Mouse (Mus musculus) kidney, adult 18-20 months (tissue): Measurements from ENCODE around the gene Ano7.
A peak's percentile ranks its signal among the peaks of the same experiment; 100 is the strongest.
"Not testable (repeated sequence)": the region's sequence is repeated elsewhere in the genome, so short reads cannot be mapped to it uniquely, and the experiment has no call there.

Experiments used
- DNase-seq: peaks from one replicate; pipeline ENCODE4 v3.0.0; 2021

Ano7 gene

DNA sequence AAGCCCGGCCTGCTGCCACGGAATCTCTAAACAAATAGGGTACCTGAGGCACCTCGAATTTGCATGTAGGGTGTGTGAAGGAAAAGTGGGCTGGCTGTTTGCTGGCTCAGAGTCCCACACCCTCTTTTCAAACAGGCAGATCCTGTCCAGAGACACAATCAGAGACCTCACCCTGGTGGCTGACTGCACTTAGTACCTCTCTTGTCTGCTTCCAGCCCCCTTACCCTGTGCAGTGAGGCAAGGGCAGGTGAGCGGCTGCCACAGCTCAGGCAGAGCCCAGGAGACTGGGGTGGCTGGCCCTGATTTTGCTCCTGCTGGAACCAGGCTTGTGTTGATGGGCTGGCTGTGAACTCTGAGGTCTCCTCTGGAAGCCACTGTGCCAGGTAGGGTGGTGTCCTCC, at the start of gene Ano7:
Ano7 (plus strand) TSS at position 266 of the 400 bp plus-strand sequence.
- DNase-seq: no peak

DNA sequence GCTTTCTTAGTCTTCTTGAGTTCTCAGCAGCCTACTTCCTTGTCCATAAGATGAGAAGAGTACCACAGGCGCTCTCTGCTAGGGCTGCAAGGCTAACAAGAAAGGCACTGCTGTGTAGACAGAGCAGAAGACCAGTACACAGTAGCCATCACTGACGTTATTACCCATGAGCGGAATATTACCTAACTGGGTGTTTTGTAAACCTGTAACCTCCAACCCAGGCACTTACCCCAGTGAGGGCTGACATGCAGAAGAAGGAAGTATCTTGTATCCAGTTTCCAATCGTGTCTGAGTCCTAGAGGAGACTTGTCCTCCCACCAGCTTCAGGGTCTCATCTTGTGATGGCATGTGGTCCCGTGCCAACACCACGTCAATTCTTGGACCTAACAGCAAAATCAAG, 49.8 kb upstream of the Ano7 start:
- DNase-seq: no peak

DNA sequence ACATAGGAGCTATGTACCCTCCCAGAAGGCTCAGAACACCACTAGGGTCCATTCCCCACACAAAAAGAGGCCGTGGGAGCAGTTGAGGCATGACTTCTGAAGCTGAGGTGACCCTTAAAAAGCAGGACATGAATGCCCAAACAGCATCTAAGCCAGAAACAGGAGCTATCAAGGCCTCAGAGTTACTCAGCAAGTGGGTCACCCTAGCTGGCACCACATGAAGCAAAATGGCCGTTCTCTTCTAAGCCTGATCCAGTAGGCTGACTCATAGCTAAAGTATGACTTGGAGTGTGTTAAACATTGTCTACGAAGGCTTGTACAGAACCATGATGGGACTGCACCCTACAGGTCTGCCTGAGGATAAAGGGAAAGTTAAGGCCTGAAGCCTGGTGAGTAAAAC, 47.3 kb upstream of the Ano7 start:
- no peak for DNase-seq

DNA sequence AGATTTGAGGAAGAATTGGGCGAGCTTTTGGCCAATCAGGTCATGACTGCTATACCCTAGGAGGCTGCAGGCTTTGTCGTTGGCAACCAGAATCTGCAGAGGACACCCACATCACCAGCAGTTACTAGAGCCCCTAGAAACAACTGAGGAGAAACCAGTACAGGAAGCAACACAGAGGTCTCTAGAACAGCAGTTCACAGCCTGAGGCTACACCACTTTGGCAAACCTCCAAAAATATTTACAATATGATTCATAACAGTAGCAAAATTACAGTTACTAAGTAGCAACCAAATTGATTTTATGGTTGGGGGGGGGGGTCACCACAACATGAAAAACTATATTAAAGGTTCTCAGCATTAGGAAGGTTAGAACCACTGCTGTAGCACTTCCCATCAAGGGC, 39.1 kb upstream of the Ano7 start:
- no peak for DNase-seq

DNA sequence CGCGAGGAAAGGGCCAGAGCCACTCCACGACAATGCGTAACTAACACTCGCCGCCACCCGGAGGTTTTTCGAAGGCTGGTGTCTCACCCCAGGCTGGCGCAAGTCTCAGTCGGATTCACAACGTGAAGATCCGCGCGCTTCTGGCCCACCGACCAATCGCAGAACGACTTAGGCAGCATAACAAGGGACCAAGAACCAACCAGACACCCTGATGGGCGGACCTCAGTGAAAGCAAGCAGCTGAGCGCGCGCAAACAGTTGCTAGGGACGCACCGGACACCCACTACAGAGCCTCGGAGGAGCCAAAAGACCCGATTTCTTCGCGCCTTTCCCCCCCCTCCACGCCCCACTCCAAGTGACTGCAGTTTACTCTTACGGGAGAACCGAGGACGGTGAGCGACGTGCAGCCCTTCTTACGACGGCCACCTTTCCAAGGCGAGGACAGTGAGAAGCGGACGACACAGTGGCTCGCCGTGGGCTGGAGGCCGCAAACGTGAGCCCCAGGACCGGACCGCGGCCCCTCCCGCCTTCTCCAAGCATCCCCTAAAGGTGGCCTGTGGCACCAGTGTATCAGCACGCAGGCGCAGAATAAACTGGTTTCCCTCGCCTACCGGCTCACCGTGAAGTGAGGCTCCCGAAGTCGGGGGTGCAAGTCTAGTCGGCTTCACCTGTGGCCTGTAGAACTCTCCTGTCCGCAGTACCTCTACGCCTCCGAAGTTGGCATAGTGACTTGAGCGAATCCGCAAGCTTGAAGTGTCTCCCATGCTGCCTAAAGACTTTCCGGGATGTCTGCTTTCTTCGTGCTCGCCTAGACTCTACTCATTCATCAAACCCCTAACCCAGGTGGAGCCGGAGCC, 30.9 kb upstream of the Ano7 start, which contains the start of the genes Ppp1r7 and Pask:
Ppp1r7 (plus strand) TSS at position 207 of the 856 bp plus-strand sequence.
Pask (minus strand) TSS at position 835 of the 856 bp plus-strand sequence.
- peak; percentile 91 for DNase-seq

DNA sequence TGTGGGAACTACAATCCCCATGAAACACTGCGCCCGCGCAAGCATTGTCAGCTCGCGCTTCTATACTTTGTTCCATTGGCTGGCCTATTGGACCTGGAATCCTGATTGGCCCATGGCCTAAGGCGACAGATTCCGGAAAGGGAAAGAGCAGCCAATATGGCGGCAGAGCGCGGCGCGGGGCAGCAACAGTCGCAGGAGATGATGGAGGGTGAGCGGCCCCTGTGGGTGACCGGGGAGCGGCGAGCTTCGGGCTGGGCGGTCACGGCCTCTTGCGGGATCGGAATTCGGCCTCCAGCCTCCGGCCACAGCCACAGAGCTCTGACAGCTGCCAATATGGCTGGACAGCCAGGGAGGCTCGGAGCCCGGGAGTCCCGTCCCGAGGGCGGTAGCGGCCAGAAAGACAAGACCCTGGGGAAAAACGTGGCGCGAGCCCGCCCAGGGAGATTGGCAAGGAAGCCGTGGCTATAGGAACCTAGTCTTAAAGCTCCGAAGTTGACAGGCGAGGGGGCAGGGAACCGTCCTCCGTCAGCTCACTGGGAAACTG, 30.2 kb upstream of the Ano7 start:
- DNase-seq: peak; percentile 93

DNA sequence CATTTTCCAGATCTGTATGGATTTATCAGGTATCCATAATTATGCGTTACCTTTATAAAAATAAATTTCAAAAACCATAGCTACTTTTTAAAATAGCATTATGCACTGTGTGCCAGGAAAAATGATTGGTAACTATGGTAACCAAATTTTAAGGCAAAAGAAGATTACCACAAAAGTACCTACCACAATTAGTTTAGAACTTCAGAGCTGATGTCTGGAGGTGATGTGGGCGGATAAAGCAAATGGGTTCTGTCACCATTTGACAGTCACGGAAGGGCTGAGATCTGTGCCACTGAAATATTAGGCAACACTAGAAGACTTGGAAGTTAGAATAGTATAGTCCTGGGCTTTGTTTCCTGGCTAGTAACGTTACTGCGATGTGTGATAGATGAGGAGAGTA, 26.6 kb upstream of the Ano7 start:
- no peak for DNase-seq

DNA sequence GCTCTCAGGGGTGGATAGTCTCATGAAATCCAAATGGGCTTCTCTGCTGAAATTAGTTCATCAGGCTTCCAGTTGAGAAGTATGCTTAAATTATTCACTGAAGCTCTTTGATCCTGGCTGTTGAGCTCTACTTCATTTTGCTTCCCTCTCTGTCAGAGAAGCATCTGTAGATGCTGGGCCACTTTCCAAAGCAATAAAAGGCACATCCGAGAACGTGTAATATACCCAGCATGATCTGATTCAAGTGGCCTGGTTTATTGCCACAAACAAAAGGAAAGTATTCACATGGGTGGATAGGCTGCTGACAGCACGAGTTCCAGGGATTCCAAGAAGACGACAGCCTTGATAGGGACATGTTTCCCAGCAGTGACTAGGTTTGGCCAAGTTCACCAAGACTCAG, 24.0 kb upstream of the Ano7 start:
- no peak for DNase-seq

DNA sequence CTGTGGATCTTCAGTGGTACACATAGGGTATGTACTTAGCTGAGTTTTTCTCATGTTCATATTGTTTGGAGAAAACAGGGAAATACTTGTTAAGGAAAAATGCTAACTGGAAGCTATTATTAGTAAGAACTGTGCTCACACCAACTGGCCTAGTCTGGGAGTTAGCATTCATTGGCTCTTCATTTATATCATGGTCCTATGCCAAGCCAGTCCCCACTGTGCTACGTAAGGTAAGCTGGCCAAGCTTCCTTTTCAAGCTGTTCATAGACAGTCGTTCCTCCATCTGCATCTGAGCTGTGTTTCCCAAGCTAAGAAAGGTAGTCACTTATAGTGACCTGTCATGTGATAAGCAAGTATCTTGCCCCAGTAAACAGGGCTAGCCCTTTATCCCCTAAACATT, 21.0 kb upstream of the Ano7 start:
- no peak for DNase-seq

DNA sequence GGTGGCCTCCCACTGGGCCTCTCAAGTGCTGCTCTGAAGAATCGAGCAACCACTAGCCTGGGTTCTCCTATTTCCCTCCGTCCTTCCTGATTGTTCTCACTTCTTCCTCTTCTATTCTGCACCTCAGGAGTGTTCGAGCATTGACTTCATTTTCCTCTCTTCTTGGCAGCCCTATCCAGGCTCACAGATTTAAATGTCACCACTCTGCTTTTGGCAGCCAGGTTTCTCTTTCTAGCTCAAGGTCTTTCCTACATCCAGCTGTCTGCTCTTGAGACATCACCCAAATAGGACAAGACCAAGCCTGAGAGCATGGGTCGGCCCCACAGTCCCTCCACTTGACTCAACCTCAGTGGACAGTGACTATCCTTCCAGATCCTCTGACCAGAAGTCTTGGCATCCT, 11.1 kb upstream of the Ano7 start:
- no peak for DNase-seq

DNA sequence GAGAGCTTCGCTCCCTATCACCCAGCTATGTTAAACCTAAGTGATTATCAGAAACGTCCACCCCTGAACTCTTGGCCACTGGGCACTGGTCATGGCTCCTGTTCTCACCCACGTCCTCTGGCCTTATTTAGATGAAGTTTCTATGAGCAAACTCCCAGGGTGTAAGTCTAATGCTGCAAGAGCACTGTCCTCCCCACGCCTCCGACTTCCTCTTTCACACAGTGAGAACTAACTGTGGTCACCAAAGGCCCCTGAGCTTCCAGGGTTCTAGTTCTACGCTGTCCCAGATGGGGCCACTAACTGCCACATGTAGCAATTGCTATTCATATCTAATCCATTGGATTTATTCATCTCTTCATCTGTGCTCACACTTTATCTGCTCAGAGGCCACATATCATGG, 8.1 kb upstream of the Ano7 start:
- no peak for DNase-seq

DNA sequence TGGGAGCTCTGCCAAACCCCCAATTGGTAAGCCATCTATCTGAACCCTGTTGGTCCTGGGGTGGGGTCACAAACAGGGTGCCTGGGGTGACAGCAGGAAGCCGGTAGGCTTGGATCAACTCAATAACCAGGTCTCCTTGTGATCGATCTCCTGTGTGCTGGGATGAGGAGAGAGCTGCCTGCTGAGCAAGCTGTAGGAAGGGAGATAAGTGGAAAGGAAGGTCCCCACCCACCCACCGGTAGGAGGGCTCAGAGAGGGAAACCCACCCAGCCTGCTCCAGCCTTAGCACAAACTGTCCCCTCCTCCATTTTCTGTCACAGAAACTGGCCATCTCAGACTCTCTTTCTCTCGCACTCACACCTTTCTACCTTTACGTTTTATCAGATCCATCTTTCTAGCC, 3.6 kb downstream of the Ano7 start:
- DNase-seq: no peak

DNA sequence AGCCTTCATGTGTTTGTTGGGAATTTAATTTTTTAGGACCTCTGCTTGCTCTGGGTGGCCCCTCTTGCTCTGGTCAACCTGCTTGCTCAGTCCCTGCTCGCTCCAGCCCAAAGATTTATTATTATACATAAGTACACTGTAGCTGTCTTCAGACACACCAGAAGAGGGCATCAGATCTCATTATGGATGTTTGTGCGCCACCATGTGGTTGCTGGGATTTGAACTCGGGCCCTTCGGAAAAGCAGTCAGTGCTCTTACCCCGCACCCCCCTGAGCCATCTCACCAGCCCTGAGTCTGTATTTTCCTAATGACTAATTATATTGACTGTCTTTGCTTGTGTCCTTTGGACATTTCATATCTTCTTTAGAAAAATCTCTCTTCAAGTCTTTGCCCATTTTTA, 5.4 kb downstream of the Ano7 start:
- DNase-seq: no peak

DNA sequence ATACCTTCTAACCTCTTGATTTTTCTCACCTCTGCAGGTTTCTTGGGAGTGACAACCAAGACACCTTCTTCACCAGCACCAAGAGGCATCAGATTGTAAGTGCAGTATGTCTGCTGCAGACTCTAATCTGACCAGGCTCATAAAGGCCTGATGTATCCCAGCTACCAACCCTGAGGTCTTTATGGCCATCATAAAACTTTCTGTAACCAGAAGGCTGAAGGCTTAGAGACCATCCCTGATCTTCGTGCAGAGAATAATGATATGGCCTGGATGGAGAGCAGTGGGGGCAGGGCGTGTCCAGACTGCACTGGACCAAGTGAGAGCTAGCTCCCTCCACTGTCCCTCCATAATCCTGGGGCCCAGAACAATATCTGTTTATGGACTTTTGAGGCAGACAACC, 13.5 kb downstream of the Ano7 start:
- no peak for DNase-seq

DNA sequence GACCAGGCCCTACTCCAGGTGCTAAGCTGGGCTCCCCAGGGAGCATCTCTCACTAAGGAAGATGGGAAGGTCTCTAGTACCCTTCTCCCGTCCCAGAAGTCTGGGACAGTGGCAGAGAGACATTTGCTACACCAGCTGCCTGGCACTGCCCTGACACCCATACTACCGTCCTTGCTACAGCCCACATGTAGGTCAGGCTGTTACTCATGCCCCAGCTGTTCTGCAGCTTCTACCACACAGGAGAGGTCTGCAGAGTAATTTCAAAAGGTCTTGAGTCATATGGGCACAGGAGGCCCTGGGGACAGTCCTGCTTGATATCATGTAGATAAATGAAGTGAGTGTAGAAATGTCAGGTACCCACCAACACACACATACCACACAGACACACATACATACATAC, 15.2 kb downstream of the Ano7 start:
- DNase-seq: no peak

DNA sequence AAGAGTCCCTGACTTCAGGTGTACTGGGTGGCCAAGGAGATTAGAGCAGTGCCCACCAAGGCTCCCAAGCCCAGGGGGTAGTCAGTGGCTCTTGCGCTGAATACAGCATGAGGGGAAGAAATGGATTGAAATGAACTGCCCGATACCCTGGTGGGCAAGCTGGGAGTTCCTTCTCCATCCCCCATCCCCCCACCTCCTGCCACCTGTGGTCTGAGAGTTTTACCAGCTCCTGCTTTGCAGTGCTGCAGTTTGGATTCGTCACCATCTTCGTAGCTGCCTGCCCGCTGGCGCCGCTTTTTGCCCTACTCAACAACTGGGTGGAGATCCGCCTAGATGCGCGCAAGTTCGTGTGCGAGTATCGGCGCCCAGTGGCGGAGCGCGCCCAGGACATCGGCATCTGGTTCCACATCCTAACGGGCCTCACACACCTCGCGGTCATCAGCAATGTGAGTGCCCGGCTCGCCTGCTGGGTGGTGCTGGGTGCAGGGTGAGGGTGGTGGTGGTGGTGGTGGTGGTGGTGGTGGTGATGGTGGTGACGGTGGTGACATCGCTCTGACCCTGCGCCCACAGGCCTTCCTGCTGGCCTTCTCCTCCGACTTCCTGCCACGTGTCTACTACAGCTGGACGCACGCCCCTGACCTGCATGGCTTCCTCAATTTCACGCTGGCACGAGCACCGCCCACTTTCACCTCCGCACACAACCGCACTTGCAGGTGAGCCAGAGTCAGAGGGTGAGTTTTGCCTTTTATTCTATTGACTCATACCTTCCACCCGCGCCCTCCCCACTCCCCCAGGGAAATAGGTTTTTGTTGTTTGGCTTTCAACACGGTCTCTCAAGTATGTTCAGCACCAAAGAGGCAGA, 27.7 kb downstream of the Ano7 start:
- DNase-seq: no peak

DNA sequence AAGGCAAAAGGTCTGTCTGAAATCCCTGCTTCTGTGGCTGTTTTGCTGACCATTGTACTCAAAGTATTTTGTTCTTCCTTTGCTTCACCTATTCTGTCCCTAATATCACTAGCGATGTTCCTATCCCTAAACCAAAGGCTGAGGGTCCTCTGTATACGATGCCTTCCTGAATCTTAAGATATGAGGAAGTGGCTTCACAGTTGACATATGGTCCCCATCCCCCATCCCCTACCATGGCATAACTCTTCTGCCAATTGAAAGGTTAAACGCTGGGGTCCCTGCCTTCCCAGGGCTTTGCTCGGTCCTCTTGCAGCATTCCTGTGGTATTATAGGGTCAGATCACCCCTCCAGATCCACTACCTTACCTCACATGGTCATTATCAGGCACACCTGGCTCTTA, 29.7 kb downstream of the Ano7 start:
- no peak for DNase-seq

DNA sequence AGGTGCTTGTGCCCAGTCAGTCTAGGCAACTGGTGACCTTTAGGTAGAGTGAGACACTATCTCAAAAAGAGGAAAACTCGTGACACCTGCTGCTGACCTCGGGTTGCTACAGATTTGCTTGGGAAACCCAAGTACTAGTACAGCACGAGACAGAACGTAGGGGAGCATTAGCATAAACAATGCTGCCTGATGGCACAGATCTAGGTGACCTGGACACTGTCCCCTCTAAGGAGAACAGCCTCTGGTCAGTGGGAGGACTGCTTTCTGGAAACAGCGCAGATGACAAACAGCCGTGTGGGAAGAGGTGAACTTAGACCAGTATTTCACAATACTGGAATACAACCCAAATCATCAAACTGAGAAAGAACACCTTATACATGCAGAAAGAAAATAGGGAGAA, 58.4 kb downstream of the Ano7 start:
- DNase-seq: no peak

DNA sequence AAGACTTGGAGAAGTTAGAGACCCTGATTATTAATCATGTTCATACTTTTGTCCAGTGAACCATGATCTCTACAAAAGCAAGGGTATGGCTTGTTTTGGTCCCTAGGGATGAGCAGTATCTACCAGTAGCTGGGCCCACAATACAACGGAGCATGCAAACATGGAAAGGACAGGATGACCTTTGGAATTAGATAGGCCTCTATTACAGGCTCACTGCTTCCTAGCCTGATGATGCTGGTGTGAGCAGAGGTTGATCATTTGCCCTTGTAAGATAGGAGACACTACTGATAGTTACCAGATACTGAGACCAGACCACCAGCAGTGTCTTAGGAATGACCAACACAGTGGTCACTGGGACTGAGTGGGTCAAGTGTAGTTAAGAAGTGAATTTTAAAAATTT, 65.6 kb downstream of the Ano7 start:
- DNase-seq: no peak

DNA sequence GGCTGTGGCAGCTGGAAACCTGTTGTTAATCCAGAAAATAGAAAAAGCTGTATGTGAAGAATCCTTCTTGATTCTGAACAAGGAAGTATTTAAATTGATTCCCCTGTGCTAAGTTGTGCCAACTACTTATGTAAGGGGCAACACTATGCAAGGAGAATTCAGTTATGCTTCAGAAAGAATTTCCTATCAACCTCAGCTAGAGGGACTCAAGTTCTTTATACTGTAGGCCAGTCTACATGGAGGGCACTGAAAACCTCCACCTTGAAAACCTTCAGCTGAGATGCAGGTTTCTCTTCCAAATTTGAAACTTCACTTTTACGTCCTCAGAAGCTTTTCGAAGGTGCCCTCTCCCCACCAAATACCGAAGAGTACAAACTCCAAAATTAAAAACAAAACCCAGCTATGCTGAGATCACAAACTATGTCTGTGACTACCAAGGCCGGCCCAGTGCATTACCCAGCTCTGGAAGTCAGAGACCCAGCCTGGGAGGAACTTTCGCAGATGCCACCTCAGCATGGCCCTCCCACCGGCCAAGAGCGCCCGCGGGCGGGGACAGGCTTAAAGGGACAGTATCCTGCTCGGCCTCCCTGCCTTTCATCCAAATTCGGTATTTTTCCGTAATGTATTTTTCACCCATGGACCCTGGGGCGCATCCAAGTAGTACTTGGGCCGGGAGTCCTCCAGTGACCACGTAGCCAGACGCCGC, 70.8 kb downstream of the Ano7 start:
- DNase-seq: peak; percentile 89

DNA sequence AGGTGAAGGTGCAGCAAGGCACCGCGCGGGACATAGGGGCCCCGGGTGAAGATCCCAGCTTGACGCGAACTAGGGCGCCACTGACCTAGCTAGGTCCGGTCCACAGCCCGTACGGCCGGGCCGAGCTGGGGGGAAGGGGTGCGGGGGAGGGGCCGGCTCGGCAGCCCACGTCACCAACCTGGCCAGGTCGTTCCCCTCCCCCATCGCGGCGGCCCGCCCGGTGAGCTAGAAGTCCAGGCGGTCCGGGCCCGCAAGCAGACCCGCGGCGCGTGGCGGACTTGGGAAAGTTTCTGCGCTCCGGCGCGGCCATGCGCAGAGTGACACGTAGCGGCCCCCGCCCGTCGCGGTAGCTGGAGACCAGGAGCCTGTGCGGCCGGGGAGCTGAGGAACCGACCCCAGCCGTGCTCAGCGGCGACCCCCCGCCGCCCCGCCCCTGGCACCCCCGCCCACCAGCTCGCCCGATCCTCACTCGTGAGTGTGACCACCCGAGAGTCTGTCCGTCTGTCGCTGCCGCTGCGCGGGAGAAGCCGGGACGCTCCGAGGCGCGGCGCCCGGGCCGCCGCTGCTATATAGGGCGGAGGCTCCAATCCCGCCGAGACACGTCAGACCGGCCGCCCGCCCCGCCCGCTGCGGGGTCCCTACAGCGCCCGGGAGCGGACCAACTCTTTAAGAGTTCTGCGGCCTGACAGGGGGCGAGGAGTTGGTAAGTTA, 71.5 kb downstream of the Ano7 start:
- peak; percentile 86 for DNase-seq

DNA sequence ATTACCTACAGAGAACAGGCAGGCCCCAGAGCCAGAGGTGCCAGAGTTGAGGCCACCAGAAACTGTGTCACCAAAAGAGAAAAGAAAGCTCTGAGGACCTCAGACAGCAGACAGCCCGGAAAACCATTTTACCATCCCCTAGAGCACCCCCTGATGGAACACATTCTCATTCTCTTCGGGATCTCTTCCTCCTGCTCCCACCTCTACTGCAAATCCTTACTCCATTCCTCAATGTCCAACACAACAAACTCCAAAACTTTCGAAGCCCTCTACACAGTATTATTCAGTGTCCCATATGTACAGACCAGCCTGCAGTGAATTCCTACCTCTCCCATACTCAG, 72.1 kb downstream of the Ano7 start:
- DNase-seq: no peak

DNA sequence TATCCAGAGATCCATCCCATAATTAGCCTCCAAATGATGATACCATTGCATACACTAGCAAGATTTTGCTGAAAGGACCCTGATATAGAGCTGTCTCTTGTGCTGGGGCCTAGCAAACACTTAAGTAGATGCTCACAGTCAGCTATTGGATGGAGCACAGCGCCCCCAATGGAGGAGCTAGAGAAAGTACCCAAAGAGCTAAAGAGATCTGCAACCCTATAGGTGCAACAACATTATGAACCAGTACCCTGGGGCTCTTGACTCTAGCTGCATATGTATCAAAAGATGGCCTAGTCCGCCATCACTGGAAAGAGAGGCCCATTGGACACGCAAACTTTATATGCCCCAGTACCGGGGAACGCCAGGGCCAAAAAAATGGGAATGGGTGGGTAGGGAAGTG, 76.4 kb downstream of the Ano7 start:
- not testable (repeated sequence) for DNase-seq
